Mouse (Mus musculus) frontal cortex, postnatal 14 days (tissue): ENCODE measurements around the gene Obsl1.

Experiments used
- DNase-seq, 2 experiments: peaks; one replicate each; pipeline ENCODE4 v3.0.0; 2022; ENCODE audit warnings: low spot score in 2 of 2

The Obsl1 gene

GRCm38 (mm10) chr1:75505956-75506831 lies at the start of gene Obsl1:
Obsl1 (minus strand) TSS chr1:75506452.
- DNase-seq: peak in 1 of 2 experiments; percentile 37

GRCm38 (mm10) chr1:75555680-75556079 lies 49.4 kb upstream of the Obsl1 start:
- DNase-seq: no peak

- no peak for DNase-seq
These were observed 44.3 kb upstream of the Obsl1 start for GRCm38 (mm10) chr1:75550586-75550985.

GRCm38 (mm10) chr1:75549289-75550279 lies 43.3 kb upstream of the Obsl1 start:
- no peak for DNase-seq

GRCm38 (mm10) chr1:75548871-75549270 lies 42.6 kb upstream of the Obsl1 start:
- no peak for DNase-seq

GRCm38 (mm10) chr1:75548083-75548482 lies 41.8 kb upstream of the Obsl1 start:
- no peak for DNase-seq

- no peak for DNase-seq
These were observed 41.1 kb upstream of the Obsl1 start for GRCm38 (mm10) chr1:75547351-75547750.

- DNase-seq: peak in 1 of 2 experiments; percentile 66
These were observed 40.0 kb upstream of the Obsl1 start, which contains the start of gene Slc4a3 for GRCm38 (mm10) chr1:75545965-75546956. Slc4a3 (plus strand) TSS chr1:75546266.

GRCm38 (mm10) chr1:75544351-75544750 lies 38.1 kb upstream of the Obsl1 start:
- no peak for DNase-seq

- DNase-seq: no peak
These were observed 35.2 kb upstream of the Obsl1 start for GRCm38 (mm10) chr1:75541496-75541895.

- DNase-seq: no peak
These were observed 32.4 kb upstream of the Obsl1 start for GRCm38 (mm10) chr1:75538597-75539190.

- no peak for DNase-seq
These were observed 31.3 kb upstream of the Obsl1 start for GRCm38 (mm10) chr1:75537587-75537986.

- no peak for DNase-seq
These were observed 27.3 kb upstream of the Obsl1 start for GRCm38 (mm10) chr1:75533325-75534252.

GRCm38 (mm10) chr1:75532280-75533172 lies 26.3 kb upstream of the Obsl1 start:
- DNase-seq: no peak

GRCm38 (mm10) chr1:75530546-75530945 lies 24.3 kb upstream of the Obsl1 start:
- no peak for DNase-seq

- DNase-seq: no peak
These were observed 18.4 kb upstream of the Obsl1 start for GRCm38 (mm10) chr1:75524679-75525078.

GRCm38 (mm10) chr1:75521321-75522031 lies 15.2 kb upstream of the Obsl1 start, which contains the start of gene Stk11ip:
Stk11ip (plus strand) TSS chr1:75521529.
- peak; percentile 79 to 88 for DNase-seq

GRCm38 (mm10) chr1:75519576-75519975 lies 13.3 kb upstream of the Obsl1 start:
- DNase-seq: no peak
